Mouse (Mus musculus): ENCODE results near the gene Gm49318. TPM values are rescaled to one million over a fixed set of nuclear protein-coding genes. Genes with fewer than 3 reads are reported as not detected.

Gm49318 gene
- polyA plus RNA-seq (2016; fragmentation: Nextera tagmentation; extraction: Ambion mirVana), result not detected in 2 replicates

GRCm38 (mm10) chr9:22070791-22071573 lies at the start of gene Gm49318, which contains the start of gene Zfp653:
Gm49318 (minus strand) TSS chr9:22071259.
Zfp653 (minus strand) TSS chr9:22071376.
- Histone ChIP-seq H3K27ac (peak within 1 kb of the TSS; percentile 99), H3K36me3 (peaks cover 60% of the 10 kb centered on the region), H3K4me3 (peak within 1 kb of the TSS; percentile 89), H3K9me3 (no peaks in the 10 kb centered on the region), H3K4me1 (replicated peaks) (peaks cover 20% of the 10 kb centered on the region), H3K27me3 (ENCODE audit: insufficient read depth, poor library complexity, severe bottlenecking) (no peaks in the 10 kb centered on the region)
- peak; percentile 95 for DNase-seq (ENCODE audit: low spot score)
- WGBS, result under 1% methylated on average over 87 of the region's 87 CpGs

GRCm38 (mm10) chr9:22119543-22119942 lies 48.5 kb upstream of the Gm49318 start:
- H3K4me1 ChIP-seq (replicated peaks), result peaks cover 24% of the 10 kb centered on the region
- H3K27ac ChIP-seq, result no peak overlapping the region
- H3K36me3 ChIP-seq, result peaks cover 4% of the 10 kb centered on the region
- no peak for DNase-seq (ENCODE audit: low spot score)
- no peaks in the 10 kb centered on the region for H3K27me3 ChIP-seq (ENCODE audit: insufficient read depth, poor library complexity, severe bottlenecking)
- no peaks in the 10 kb centered on the region for H3K9me3 ChIP-seq
- 92% methylated on average over 4 of the region's 4 CpGs for WGBS
- no peak overlapping the region for H3K4me3 ChIP-seq

GRCm38 (mm10) chr9:22117754-22118456 lies 46.8 kb upstream of the Gm49318 start:
- WGBS, result 47% methylated on average over 10 of the region's 10 CpGs
- Histone ChIP-seq H3K36me3 (peaks cover 20% of the 10 kb centered on the region), H3K27me3 (ENCODE audit: insufficient read depth, poor library complexity, severe bottlenecking) (no peaks in the 10 kb centered on the region), H3K9me3 (no peaks in the 10 kb centered on the region), H3K4me1 (replicated peaks) (peaks cover 24% of the 10 kb centered on the region), H3K4me3 (peak overlapping the region; percentile 97), H3K27ac (peak overlapping the region; percentile 92; the same call in 1 of the 2 replicates)
- peak; percentile 45 for DNase-seq (ENCODE audit: low spot score)

- Histone ChIP-seq H3K27ac (peak within 1 kb of the TSS; percentile 92), H3K4me1 (replicated peaks) (peaks cover 24% of the 10 kb centered on the region), H3K4me3 (peak within 1 kb of the TSS; percentile 97), H3K9me3 (no peaks in the 10 kb centered on the region), H3K27me3 (ENCODE audit: insufficient read depth, poor library complexity, severe bottlenecking) (no peaks in the 10 kb centered on the region), H3K36me3 (peaks cover 30% of the 10 kb centered on the region)
- WGBS, result under 1% methylated on average over 52 of the region's 52 CpGs
- DNase-seq (ENCODE audit: low spot score), result peak; percentile 95
These were observed 45.8 kb upstream of the Gm49318 start, which contains the start of gene Elof1 for GRCm38 (mm10) chr9:22116740-22117426. Elof1 (minus strand) TSS chr9:22117172.

- peak; percentile 40 for DNase-seq (ENCODE audit: low spot score)
- Histone ChIP-seq H3K9me3 (no peaks in the 10 kb centered on the region), H3K27me3 (ENCODE audit: insufficient read depth, poor library complexity, severe bottlenecking) (no peaks in the 10 kb centered on the region), H3K36me3 (peaks cover 38% of the 10 kb centered on the region), H3K4me1 (replicated peaks) (peaks cover 24% of the 10 kb centered on the region), H3K4me3 (peak overlapping the region; percentile 97), H3K27ac (peak overlapping the region; percentile 92)
- 25% methylated on average over 15 of the region's 15 CpGs for WGBS
These were observed 45.0 kb upstream of the Gm49318 start for GRCm38 (mm10) chr9:22116086-22116485.

- Histone ChIP-seq H3K9me3 (no peaks in the 10 kb centered on the region), H3K4me3 (peak overlapping the region; percentile 97), H3K4me1 (replicated peaks) (peaks cover 24% of the 10 kb centered on the region), H3K36me3 (peaks cover 43% of the 10 kb centered on the region), H3K27ac (peak overlapping the region; percentile 92; the same call in 1 of the 2 replicates), H3K27me3 (ENCODE audit: insufficient read depth, poor library complexity, severe bottlenecking) (no peaks in the 10 kb centered on the region)
- no peak for DNase-seq (ENCODE audit: low spot score)
- 91% methylated on average over 4 of the region's 4 CpGs for WGBS
These were observed 44.6 kb upstream of the Gm49318 start for GRCm38 (mm10) chr9:22115635-22116034.

GRCm38 (mm10) chr9:22108194-22108593 lies 37.1 kb upstream of the Gm49318 start:
- no peaks in the 10 kb centered on the region for H3K9me3 ChIP-seq
- whole genome bisulfite sequencing, result 92% methylated on average over 9 of the region's 9 CpGs
- H3K4me1 ChIP-seq (replicated peaks), result no peaks in the 10 kb centered on the region
- no peaks in the 10 kb centered on the region for H3K27me3 ChIP-seq (ENCODE audit: insufficient read depth, poor library complexity, severe bottlenecking)
- DNase-seq (ENCODE audit: low spot score), result no peak
- H3K36me3 ChIP-seq, result peaks cover 53% of the 10 kb centered on the region
- H3K4me3 ChIP-seq, result no peak overlapping the region
- H3K27ac ChIP-seq, result no peak overlapping the region

- Histone ChIP-seq H3K4me3 (no peak overlapping the region), H3K36me3 (no peaks in the 10 kb centered on the region), H3K27ac (no peak overlapping the region; the same call in 1 of the 2 replicates), H3K9me3 (no peaks in the 10 kb centered on the region), H3K4me1 (replicated peaks) (peaks cover 17% of the 10 kb centered on the region), H3K27me3 (ENCODE audit: insufficient read depth, poor library complexity, severe bottlenecking) (peaks cover 57% of the 10 kb centered on the region)
- DNase-seq (ENCODE audit: low spot score), result peak; percentile 13
- 3% methylated on average over 18 of the region's 18 CpGs for WGBS
These were observed 28.9 kb upstream of the Gm49318 start for GRCm38 (mm10) chr9:22099922-22100321.

- no peak within 1 kb of the TSS; the same call in 1 of the 2 replicates for H3K27ac ChIP-seq
- WGBS, result 9% methylated on average over 14 of the region's 14 CpGs
- no peak for DNase-seq (ENCODE audit: low spot score)
- H3K9me3 ChIP-seq, result no peaks in the 10 kb centered on the region
- peaks cover 17% of the 10 kb centered on the region for H3K4me1 ChIP-seq (replicated peaks)
- no peak within 1 kb of the TSS for H3K4me3 ChIP-seq
- peaks cover 63% of the 10 kb centered on the region for H3K27me3 ChIP-seq (ENCODE audit: insufficient read depth, poor library complexity, severe bottlenecking)
- no peaks in the 10 kb centered on the region for H3K36me3 ChIP-seq
These were observed 28.1 kb upstream of the Gm49318 start, which contains the start of gene Cnn1 for GRCm38 (mm10) chr9:22098993-22099696. Cnn1 (plus strand) TSS chr9:22099216.

GRCm38 (mm10) chr9:22095854-22096307 lies 24.8 kb upstream of the Gm49318 start:
- Histone ChIP-seq H3K27ac (peak overlapping the region; percentile 80), H3K36me3 (no peaks in the 10 kb centered on the region), H3K9me3 (no peaks in the 10 kb centered on the region), H3K27me3 (ENCODE audit: insufficient read depth, poor library complexity, severe bottlenecking) (peaks cover 50% of the 10 kb centered on the region), H3K4me1 (replicated peaks) (peaks cover 17% of the 10 kb centered on the region), H3K4me3 (peak overlapping the region; percentile 54)
- WGBS, result 3% methylated on average over 24 of the region's 24 CpGs
- peak; percentile 84 for DNase-seq (ENCODE audit: low spot score)

- DNase-seq (ENCODE audit: low spot score), result no peak
- 91% methylated on average over 6 of the region's 6 CpGs for WGBS
- H3K9me3 ChIP-seq, result no peaks in the 10 kb centered on the region
- no peak overlapping the region for H3K4me3 ChIP-seq
- H3K27ac ChIP-seq, result no peak overlapping the region
- H3K4me1 ChIP-seq (replicated peaks), result peaks cover 6% of the 10 kb centered on the region
- no peaks in the 10 kb centered on the region for H3K36me3 ChIP-seq
- H3K27me3 ChIP-seq (ENCODE audit: insufficient read depth, poor library complexity, severe bottlenecking), result peaks cover 18% of the 10 kb centered on the region
These were observed 21.7 kb upstream of the Gm49318 start for GRCm38 (mm10) chr9:22092746-22093145.

GRCm38 (mm10) chr9:22089986-22090385 lies 18.9 kb upstream of the Gm49318 start:
- Histone ChIP-seq H3K4me3 (no peak overlapping the region), H3K4me1 (replicated peaks) (peaks cover 7% of the 10 kb centered on the region), H3K27ac (no peak overlapping the region), H3K27me3 (ENCODE audit: insufficient read depth, poor library complexity, severe bottlenecking) (0 out of 2 replicates have a peak, but pooled peaks cover 6% of the 10 kb centered on the region), H3K36me3 (no peaks in the 10 kb centered on the region), H3K9me3 (no peaks in the 10 kb centered on the region)
- DNase-seq (ENCODE audit: low spot score), result no peak
- 89% methylated on average over 7 of the region's 7 CpGs for WGBS

All from hindbrain, embryonic 10.5 days (tissue).